Mouse (Mus musculus) brain, embryonic 14.5 days (tissue): ENCODE measurements around the gene Alkbh4.

ENCODE experiments used
- CTCF ChIP-seq: fragments of 200-500 bp; IDR thresholded peaks from 2 replicates; pipeline ENCODE4 v1.5.1; 2012; ENCODE audit warnings: inconsistent platforms, mild to moderate bottlenecking, moderate library complexity, borderline replicate concordance; ENCODE audit not compliant: insufficient read depth, insufficient read length; ENCODE audit errors: extremely low read depth
- POLR2A ChIP-seq: fragments of 200-500 bp; IDR thresholded peaks from 2 replicates; pipeline ENCODE4 v1.6.1; 2012; ENCODE audit warnings: mild to moderate bottlenecking, inconsistent platforms, borderline replicate concordance; ENCODE audit not compliant: poor library complexity, insufficient read depth, insufficient read length, severe bottlenecking; ENCODE audit errors: extremely low read depth

DNA sequence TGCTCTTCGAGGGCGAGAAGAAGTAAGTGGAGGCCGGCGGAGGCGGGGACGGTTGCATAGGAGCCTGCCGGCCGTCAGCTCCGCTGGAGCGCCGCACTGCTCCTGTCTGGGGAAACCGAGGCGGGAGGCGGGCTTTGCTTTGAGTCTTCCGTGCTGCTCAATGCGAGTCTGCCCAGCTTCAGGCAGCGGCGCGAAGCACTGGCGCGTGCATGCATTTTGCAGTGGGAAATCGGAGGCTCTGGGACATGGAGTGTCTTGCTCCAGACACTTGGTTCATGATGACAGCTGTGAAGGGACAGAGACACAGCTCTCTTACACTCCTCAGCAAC, 19.2 kb upstream of the Alkbh4 start:
- no peak for TF ChIP-seq CTCF
- no peak for TF ChIP-seq POLR2A
